Mouse (Mus musculus): ENCODE measurements at regions not wholly inside any gene's neighbourhood (a gene's known extent, or its start where the extent isn't known, plus 50 kb on each side); places are given as distances from the start of the nearest gene placed in this dataset.

GRCm38 (mm10) chr12:107322861-107323260 lies 165.6 kb upstream of the 3110018I06Rik start:
- DNase-seq, result no peak

GRCm38 (mm10) chr12:107326101-107326500 lies 162.3 kb upstream of the 3110018I06Rik start:
- DNase-seq, result no peak

GRCm38 (mm10) chr12:107327107-107327770 lies 161.2 kb upstream of the 3110018I06Rik start:
- DNase-seq, result no peak

- no peak for DNase-seq
Measured at GRCm38 (mm10) chr12:107328986-107329385, 159.4 kb upstream of the 3110018I06Rik start.

- no peak for DNase-seq
Measured at GRCm38 (mm10) chr12:107334366-107334765, 154.1 kb upstream of the 3110018I06Rik start.

GRCm38 (mm10) chr12:107335106-107335505 lies 153.3 kb upstream of the 3110018I06Rik start:
- no peak for DNase-seq

GRCm38 (mm10) chr12:107338758-107339157 lies 149.7 kb upstream of the 3110018I06Rik start:
- DNase-seq, result no peak

GRCm38 (mm10) chr12:107356211-107356610 lies 132.2 kb upstream of the 3110018I06Rik start:
- DNase-seq, result no peak

- DNase-seq, result no peak
Measured at GRCm38 (mm10) chr12:107356974-107357373, 131.5 kb upstream of the 3110018I06Rik start.

- DNase-seq, result no peak
Measured at GRCm38 (mm10) chr12:107360511-107360910, 127.9 kb upstream of the 3110018I06Rik start.

GRCm38 (mm10) chr12:107361606-107362005 lies 126.8 kb upstream of the 3110018I06Rik start:
- no peak for DNase-seq

- no peak for DNase-seq
Measured at GRCm38 (mm10) chr12:107362120-107362519, 126.3 kb upstream of the 3110018I06Rik start.

- no peak for DNase-seq
Measured at GRCm38 (mm10) chr12:107372254-107372653, 116.2 kb upstream of the 3110018I06Rik start.

- no peak for DNase-seq
Measured at GRCm38 (mm10) chr12:107392050-107392795, 96.2 kb upstream of the 3110018I06Rik start.

- DNase-seq, result no peak
Measured at GRCm38 (mm10) chr12:107394467-107394866, 94.0 kb upstream of the 3110018I06Rik start.

- no peak for DNase-seq
Measured at GRCm38 (mm10) chr12:107404821-107405220, 83.6 kb upstream of the 3110018I06Rik start.

- DNase-seq, result no peak
Measured at GRCm38 (mm10) chr12:107423923-107424322, 64.5 kb upstream of the 3110018I06Rik start.

GRCm38 (mm10) chr12:107438506-107438905 lies 49.9 kb upstream of the 3110018I06Rik start:
- no peak for DNase-seq

Data from cerebellum, adult 8-10 months (tissue).